8 mouse cellular contexts compared by ENCODE assay signal in the genomic region with DNA sequence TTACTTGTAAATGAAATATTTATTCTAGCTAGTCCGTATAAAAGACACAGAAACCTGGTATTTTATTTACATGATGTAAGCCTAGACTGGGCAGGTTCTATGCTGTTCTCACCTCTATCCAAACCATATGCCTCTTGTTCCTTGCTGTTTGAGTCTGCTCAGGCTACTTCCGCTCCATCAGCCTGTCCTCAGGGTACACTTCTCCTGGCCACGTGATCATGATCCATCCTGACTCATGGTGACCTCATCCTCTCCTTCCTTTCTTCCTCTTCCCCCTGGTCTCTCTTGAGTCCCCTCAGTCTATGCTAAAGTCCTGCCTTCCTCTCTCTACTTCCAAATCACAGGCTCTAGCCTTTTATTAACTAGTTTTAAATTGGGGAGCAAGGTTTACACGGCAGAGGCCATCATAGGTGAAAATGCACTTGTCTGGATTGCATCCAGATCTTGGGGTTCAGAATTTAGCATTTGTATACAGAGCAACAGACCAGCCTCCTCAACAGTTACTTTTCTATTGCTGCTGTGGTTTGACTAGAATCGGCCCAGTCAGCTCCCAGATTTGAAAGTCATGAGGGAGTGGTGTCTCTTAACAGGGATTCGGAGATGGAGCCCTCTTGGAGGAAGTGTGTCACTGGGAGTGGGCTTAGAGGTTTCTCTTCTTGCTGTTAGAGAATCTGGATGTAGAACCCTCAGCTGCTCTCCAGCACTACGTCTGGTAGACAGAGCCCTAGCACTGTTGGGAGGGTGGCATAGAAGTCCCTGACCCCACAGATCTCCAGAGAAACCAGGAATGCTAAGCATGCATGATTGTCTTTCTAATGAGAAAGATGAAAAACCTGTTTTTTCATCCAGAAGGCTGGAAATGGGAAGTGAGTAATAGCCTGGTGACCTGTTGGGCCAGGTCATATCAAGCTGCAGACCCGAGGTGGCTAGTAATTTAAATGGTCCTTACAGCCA. TPM values are rescaled to one million over a fixed set of nuclear protein-coding genes. Genes with fewer than 3 reads are reported as not detected.
A peak's percentile ranks its signal among the peaks of the same experiment; 100 is the strongest.
DNase-seq lines count a peak whose midpoint lies in the region; ATAC-seq and TF ChIP-seq lines count a peak whose summit lies in the region.
"Had no signal": no experiment of that assay in that cellular context is flagged by ENCODE, and none has a peak within 500 bp of the region (broad histone marks: within the 10 kb centered on the region; RNA-seq: fewer than 3 reads in every experiment).

No protein-coding gene starts in this region.

- H3K4me3 ChIP-seq in kidney, adult 2 months (ENCODE audit: insufficient read depth, low read depth, low read length) = no peak overlapping the region
- no peak overlapping the region for H3K4me3 ChIP-seq in ES-E14 (ENCODE audit: insufficient read depth in 1 of 2, low read depth in 1 of 2, low read length in 2 of 2, poor library complexity in 1 of 2, severe bottlenecking in 1 of 2)
- peak overlapping the region; percentile 11; the same call in 1 of the 2 replicates for H3K4me3 ChIP-seq in bone marrow macrophage, adult 2 months (ENCODE audit: insufficient read depth, low read length)
- H3K4me3 ChIP-seq in limb, embryonic 14.5 days (replicated peaks; ENCODE audit: low read length) = no peak overlapping the region

- whole genome bisulfite sequencing in kidney, adult 2 months = 56% methylated on average over 8 of the region's 8 CpGs
- 59% methylated on average over 8 of the region's 8 CpGs for WGBS in limb, embryonic 14.5 days

- TF ChIP-seq POLR2A in kidney, adult 2 months (IDR thresholded peaks at IDR 0.05; ENCODE audit: low read depth, low read length) = no peak
- no peak for TF ChIP-seq POLR2A in bone marrow macrophage, adult 2 months (IDR thresholded peaks at IDR 0.05; ENCODE audit: borderline replicate concordance, low read depth, low read length)
- no peak for TF ChIP-seq POLR2A in limb, embryonic 14.5 days (IDR thresholded peaks at IDR 0.05; ENCODE audit: borderline replicate concordance, extremely low read depth, insufficient read depth, insufficient read length)

- no peak overlapping the region for H3K27ac ChIP-seq in kidney, adult 2 months (ENCODE audit: insufficient read depth, low read depth, low read length)
- peak overlapping the region; percentile 47; the same call in 1 of the 2 replicates for H3K27ac ChIP-seq in ES-E14 (ENCODE audit: insufficient read depth, low read depth, low read length, poor library complexity, severe bottlenecking)
- peak overlapping the region; percentile 93 for H3K27ac ChIP-seq in bone marrow macrophage, adult 2 months (ENCODE audit: insufficient read depth, low read depth, low read length)
- no peak overlapping the region for H3K27ac ChIP-seq in limb, embryonic 14.5 days (replicated peaks; ENCODE audit: low read depth, low read length)

- no peak overlapping the region for H3K4me2 ChIP-seq in limb, embryonic 14.5 days (replicated peaks; ENCODE audit: low read depth, low read length, severe bottlenecking)

- DNase-seq in kidney, adult 2 months = peak; percentile 19
- DNase-seq in kidney, postnatal 4 days = no peak
- no peak for DNase-seq in ES-E14 (ENCODE audit: low read depth, low spot score)
- no peak for DNase-seq in limb, embryonic 14.5 days (ENCODE audit: low spot score)
- DNase-seq in urinary bladder, adult 18-20 months (ENCODE audit: low spot score in 2 of 2) = no peak
- DNase-seq in urinary bladder, postnatal 10 days (ENCODE audit: low spot score) = no peak
- DNase-seq: right cerebral cortex, postnatal 25 days had no signal

- no peaks in the 10 kb centered on the region for H3K36me3 ChIP-seq in kidney, adult 2 months (ENCODE audit: control insufficient read depth, insufficient read depth, low read length)
- H3K36me3 ChIP-seq in ES-E14 (ENCODE audit: control insufficient read depth, insufficient read depth, low read length, poor library complexity, severe bottlenecking) = no peaks in the 10 kb centered on the region
- no peaks in the 10 kb centered on the region for H3K36me3 ChIP-seq in limb, embryonic 14.5 days (ENCODE audit: control insufficient read depth, insufficient read depth, low read length)

- no peak for TF ChIP-seq CTCF in kidney, adult 2 months (conservative IDR thresholded peaks at IDR 0.05; ENCODE audit: insufficient read depth, insufficient read length, low read depth, low read length)
- no peak for TF ChIP-seq CTCF in bone marrow macrophage, adult 2 months (IDR thresholded peaks at IDR 0.05; ENCODE audit: low read depth, low read length)

- no peaks in the 10 kb centered on the region for H3K9me3 ChIP-seq in ES-E14 (ENCODE audit: control insufficient read depth, insufficient read depth, low read depth, low read length)
- no peaks in the 10 kb centered on the region for H3K9me3 ChIP-seq in limb, embryonic 14.5 days (ENCODE audit: control insufficient read depth, low read length)

- H3K4me1 ChIP-seq in kidney, adult 2 months (ENCODE audit: control insufficient read depth, insufficient read depth, low read length) = peaks cover 6% of the 10 kb centered on the region; the same call in 1 of the 2 replicates
- H3K4me1 ChIP-seq in ES-E14 (ENCODE audit: control insufficient read depth in 2 of 2, insufficient read depth in 2 of 2, low read length in 2 of 2, poor library complexity in 1 of 2) = peaks cover 0 to 9% of the 10 kb centered on the region in 2 experiments; a peak in 2 of 4 replicates
- peaks cover 70% of the 10 kb centered on the region for H3K4me1 ChIP-seq in bone marrow macrophage, adult 2 months (ENCODE audit: control insufficient read depth, insufficient read depth, low read length)
- H3K4me1 ChIP-seq in limb, embryonic 14.5 days (ENCODE audit: control insufficient read depth, insufficient read depth, low read length) = peaks cover 8% of the 10 kb centered on the region

- ATAC-seq in limb, embryonic 14.5 days (ENCODE audit: low FRiP score, low read depth) = peak; percentile 54; the same call in 1 of the 2 replicates

- H3K27me3 ChIP-seq in kidney, adult 2 months (replicated peaks; ENCODE audit: control insufficient read depth, insufficient read depth, low read length) = no peaks in the 10 kb centered on the region
- H3K27me3 ChIP-seq in limb, embryonic 14.5 days (ENCODE audit: control insufficient read depth, insufficient read depth, low read length) = no peaks in the 10 kb centered on the region

- in situ Hi-C loops in ES-E14 (cut with MboI; ENCODE audit: low sequenced_read_pairs in 2 of 2, unreplicated experiment in 2 of 2) = no loop called here

- H3K9ac ChIP-seq in ES-E14 (ENCODE audit: insufficient read depth, low read depth, low read length, poor library complexity, severe bottlenecking) = no peak overlapping the region
- no peak overlapping the region for H3K9ac ChIP-seq in limb, embryonic 14.5 days (ENCODE audit: low read depth, low read length, severe bottlenecking)

TF ChIP-seq in ES-E14, 5 proteins besides CTCF, POLR2A, EP300 and RAD21:
- TF ChIP-seq ZC3H11A (IDR thresholded peaks at IDR 0.05; ENCODE audit: borderline replicate concordance, low read depth, low read length) = no peak
- TF ChIP-seq CHD2 (IDR thresholded peaks at IDR 0.05; ENCODE audit: low read depth, low read length) = no peak
- TF ChIP-seq HCFC1 (IDR thresholded peaks at IDR 0.05; ENCODE audit: borderline replicate concordance, insufficient read depth, low read length) = no peak
- TF ChIP-seq ZNF384 (IDR thresholded peaks at IDR 0.05; ENCODE audit: low read depth, low read length) = no peak
- no peak; the same call in 1 of the 2 replicates for TF ChIP-seq MAFK (IDR thresholded peaks at IDR 0.05; ENCODE audit: insufficient read depth, low read depth, low read length)

RNA-seq across cellular contexts. Expression of gene Hist2h2be, which starts 6.1 kb away (rescaled TPM):
- polyA plus RNA-seq in kidney, adult 2 months (2012; rRNA removed) = 5.1 and 6.0 TPM in 2 replicates
- 0.80 and 1.0 TPM in 2 replicates for total RNA-seq in ES-E14 (2012; rRNA removed)
- 13.0 and 13.9 TPM in 2 replicates for polyA plus RNA-seq in bone marrow macrophage, adult 2 months (2012; ENCODE audit: insufficient read depth, insufficient read length, missing spikeins)
- 8.5 TPM in 2 replicates for polyA plus RNA-seq in limb, embryonic 14.5 days (2012; rRNA removed)
- 5.2 and 7.5 TPM in 2 replicates for polyA plus RNA-seq in limb, embryonic 14.5 days (2014; fragmentation: Nextera tagmentation; extraction: Ambion mirVana)

RNA-seq across cellular contexts. Expression of gene Hist2h2ac, which starts 6.3 kb away (rescaled TPM):
- polyA plus RNA-seq in kidney, adult 2 months (2012; rRNA removed) = 3.7 and 6.3 TPM in 2 replicates
- total RNA-seq in ES-E14 (2012; rRNA removed) = 684 and 687 TPM in 2 replicates
- polyA plus RNA-seq in bone marrow macrophage, adult 2 months (2012; ENCODE audit: insufficient read depth, insufficient read length, missing spikeins) = not detected in 2 replicates
- polyA plus RNA-seq in limb, embryonic 14.5 days (2012; rRNA removed) = 11.8 and 14.2 TPM in 2 replicates
- polyA plus RNA-seq in limb, embryonic 14.5 days (2014; fragmentation: Nextera tagmentation; extraction: Ambion mirVana) = 7.0 and 8.9 TPM in 2 replicates

RNA-seq across cellular contexts. Expression of gene Hist2h2ab, which starts 7.3 kb away (rescaled TPM):
- 0.66 and 1.7 TPM in 2 replicates for polyA plus RNA-seq in kidney, adult 2 months (2012; rRNA removed)
- total RNA-seq in ES-E14 (2012; rRNA removed) = 54.2 and 70.0 TPM in 2 replicates
- polyA plus RNA-seq in bone marrow macrophage, adult 2 months (2012; ENCODE audit: insufficient read depth, insufficient read length, missing spikeins) = not detected in 2 replicates
- 1.7 and 2.7 TPM in 2 replicates for polyA plus RNA-seq in limb, embryonic 14.5 days (2012; rRNA removed)
- polyA plus RNA-seq in limb, embryonic 14.5 days (2014; fragmentation: Nextera tagmentation; extraction: Ambion mirVana) = 0.99 and 1.3 TPM in 2 replicates

RNA-seq across cellular contexts. Expression of gene Bola1, which starts 7.5 kb away (rescaled TPM):
- polyA plus RNA-seq in kidney, adult 2 months (2012; rRNA removed) = 67.8 and 79.8 TPM in 2 replicates
- 70.8 and 76.4 TPM in 2 replicates for total RNA-seq in ES-E14 (2012; rRNA removed)
- 14.1 and 19.0 TPM in 2 replicates for polyA plus RNA-seq in bone marrow macrophage, adult 2 months (2012; ENCODE audit: insufficient read depth, insufficient read length, missing spikeins)
- 38.8 and 43.9 TPM in 2 replicates for polyA plus RNA-seq in limb, embryonic 14.5 days (2012; rRNA removed)
- 47.7 and 60.2 TPM in 2 replicates for polyA plus RNA-seq in limb, embryonic 14.5 days (2014; fragmentation: Nextera tagmentation; extraction: Ambion mirVana)

RNA-seq across cellular contexts. Expression of gene Hist2h3c2, which starts 12.0 kb away (rescaled TPM):
- 8.6 and 12.9 TPM in 2 replicates for polyA plus RNA-seq in kidney, adult 2 months (2012; rRNA removed)
- total RNA-seq in ES-E14 (2012; rRNA removed) = 398 and 546 TPM in 2 replicates
- 2.4 and 13.5 TPM in 2 replicates for polyA plus RNA-seq in bone marrow macrophage, adult 2 months (2012; ENCODE audit: insufficient read depth, insufficient read length, missing spikeins)
- 74.4 and 95.3 TPM in 2 replicates for polyA plus RNA-seq in limb, embryonic 14.5 days (2012; rRNA removed)
- polyA plus RNA-seq in limb, embryonic 14.5 days (2014; fragmentation: Nextera tagmentation; extraction: Ambion mirVana) = 8.0 and 9.3 TPM in 2 replicates

Comparison
In these comparisons a context has a peak if more than half of its experiments do, and no peak if none do; other contexts are left out.
1. H3K27ac ChIP-seq: peak in ES-E14 (single experiment) and bone marrow macrophage, adult 2 months (single experiment); none in kidney, adult 2 months (single experiment) and limb, embryonic 14.5 days (single experiment).